Mouse (Mus musculus) C2C12 (cell line): ENCODE results near the gene Map3k5. TPM values are rescaled to one million over a fixed set of nuclear protein-coding genes. Genes with fewer than 3 reads are reported as not detected.
"Not testable (repeated sequence)": the region's sequence is repeated elsewhere in the genome, so short reads cannot be mapped to it uniquely, and the experiment has no call there.

Experiments used
- H3K27me3 ChIP-seq: one replicate; pipeline ENCODE4 v1.6.1; 2011; ENCODE audit not compliant: control insufficient read depth, insufficient read depth, insufficient read length
- H3K36me3 ChIP-seq: one replicate; pipeline ENCODE4 v1.6.1; 2011; ENCODE audit not compliant: control insufficient read depth, insufficient read depth
- H3K4me3 ChIP-seq: one replicate; pipeline ENCODE4 v1.5.1; 2011; ENCODE audit warnings: mild to moderate bottlenecking, control low read depth; ENCODE audit not compliant: poor library complexity, insufficient read depth, severe bottlenecking
- H3K79me2 ChIP-seq: one replicate; pipeline ENCODE4 v1.6.1; 2011; ENCODE audit not compliant: control insufficient read depth, insufficient read depth
- H3K79me3 ChIP-seq: one replicate; pipeline ENCODE4 v1.6.1; 2011; ENCODE audit warnings: low read depth, control low read depth
- H3ac ChIP-seq: one replicate; pipeline ENCODE3; 2011; ENCODE audit warnings: low read depth; ENCODE audit not compliant: control insufficient read depth, insufficient read length
- CEBPB ChIP-seq: IDR thresholded peaks from one replicate; pipeline ENCODE4 v1.6.1; 2011; ENCODE audit warnings: low read depth, mild to moderate bottlenecking, control low read depth, moderate library complexity
- CTCF ChIP-seq: IDR thresholded peaks from one replicate; pipeline ENCODE4 v1.5.1; 2011; ENCODE audit not compliant: control insufficient read depth, insufficient read depth, insufficient read length
- FOSL1 ChIP-seq: IDR thresholded peaks from one replicate; pipeline ENCODE4 v1.8.0; 2011; ENCODE audit warnings: mild to moderate bottlenecking, low read length; ENCODE audit not compliant: poor library complexity, insufficient read depth, severe bottlenecking
- MAX ChIP-seq: IDR thresholded peaks from one replicate; pipeline ENCODE4 v1.6.1; 2011; ENCODE audit warnings: mild to moderate bottlenecking, control low read depth
- MYOD1 ChIP-seq: IDR thresholded peaks from one replicate; pipeline ENCODE4 v1.6.1; 2011; ENCODE audit warnings: low read depth; ENCODE audit not compliant: control insufficient read depth, insufficient read length
- MYOG ChIP-seq: IDR thresholded peaks from one replicate; pipeline ENCODE4 v1.6.1; 2011; ENCODE audit not compliant: control insufficient read depth, insufficient read length; ENCODE audit errors: extremely low read depth
- USF1 ChIP-seq: IDR thresholded peaks from one replicate; pipeline ENCODE4 v1.6.1; 2011; ENCODE audit warnings: low read depth, mild to moderate bottlenecking, control low read depth, moderate library complexity
- polyA plus RNA-seq: library from polyadenylated mRNA; unstranded; fragments of >200 nt; fragmentation: generic; extraction: Trizol; gene quantifications from one replicate; pipeline ENCODE4 v1.2.1, GENCODE M21; 2012; ENCODE audit warnings: missing spikeins

The Map3k5 gene
- polyA plus RNA-seq, 1 experiment = 0.55 TPM

DNA sequence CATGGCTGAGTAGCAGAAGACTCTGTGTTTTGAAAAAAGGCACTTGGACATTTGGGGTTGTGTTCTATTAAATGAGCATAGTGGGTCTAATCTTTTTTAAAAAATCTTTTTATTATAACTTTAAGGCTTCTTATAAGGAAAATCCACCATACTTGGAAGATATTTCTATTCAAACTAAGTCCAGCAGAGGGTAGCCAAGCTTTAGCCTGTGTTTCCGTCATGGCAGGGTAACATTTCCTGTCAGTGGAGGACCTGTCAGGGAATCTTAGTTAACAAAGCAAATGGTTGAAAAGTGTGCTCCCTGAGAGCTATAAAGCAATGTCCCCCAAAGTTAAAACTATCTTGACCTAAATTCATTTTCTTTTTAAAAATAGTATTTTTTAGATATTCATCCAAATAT is 22.7 kb upstream of the Map3k5 start:
- Histone ChIP-seq H3K36me3 (no peaks in the 10 kb centered on the region), H3ac (no peak overlapping the region), H3K27me3 (peaks cover 12% of the 10 kb centered on the region), H3K79me2 (no peaks in the 10 kb centered on the region), H3K79me3 (no peaks in the 10 kb centered on the region), H3K4me3 (no peak overlapping the region)
- TF ChIP-seq MAX = no peak
- no peak for TF ChIP-seq CTCF
- no peak for TF ChIP-seq USF1

DNA sequence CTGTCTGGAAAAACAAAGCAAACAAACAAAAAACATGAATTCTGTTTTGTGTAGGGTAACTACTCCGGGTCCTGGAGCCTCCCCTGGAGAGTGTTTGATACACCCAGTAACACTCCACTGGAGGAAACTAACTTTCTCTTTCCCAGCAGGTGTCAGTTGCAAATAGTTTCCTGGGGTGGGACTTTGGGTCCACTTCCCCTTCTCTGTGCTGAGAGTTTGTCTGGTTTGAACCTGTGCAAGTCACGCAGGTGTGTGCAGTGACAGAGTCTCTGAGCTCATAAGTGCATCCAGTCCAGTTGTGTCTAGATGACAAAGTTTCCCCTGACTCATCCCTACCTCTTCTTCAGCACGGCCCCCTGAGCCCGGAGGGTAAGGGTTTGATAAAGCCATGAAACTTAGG is 20.5 kb upstream of the Map3k5 start:
- Histone ChIP-seq H3K27me3 (peaks cover 12% of the 10 kb centered on the region), H3K36me3 (no peaks in the 10 kb centered on the region), H3K4me3 (no peak overlapping the region), H3K79me2 (no peaks in the 10 kb centered on the region), H3K79me3 (no peaks in the 10 kb centered on the region), H3ac (no peak overlapping the region)
- TF ChIP-seq CTCF (no peak), CEBPB (no peak), USF1 (no peak), MYOG (no peak), MYOD1 (no peak), FOSL1 (no peak), MAX (no peak)

DNA sequence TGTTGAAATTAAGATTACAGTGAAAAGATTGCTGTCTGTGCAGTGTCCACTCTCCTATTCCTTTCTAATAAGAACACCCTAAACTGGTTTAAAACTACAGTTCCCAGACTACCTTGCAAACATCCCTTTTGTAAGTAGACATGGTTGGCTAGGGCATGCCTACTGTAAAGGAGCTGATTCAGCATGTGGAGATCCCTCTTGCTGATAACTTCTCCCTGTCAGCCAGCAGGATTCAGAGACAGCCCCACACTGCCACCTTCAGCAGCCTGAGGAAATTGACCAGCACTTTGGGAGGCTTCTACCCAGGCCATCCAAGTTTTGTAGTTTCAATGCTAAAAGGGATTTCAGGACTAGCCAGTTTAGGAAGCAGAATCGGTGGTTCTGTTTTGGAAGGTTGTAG is 19.0 kb upstream of the Map3k5 start:
- TF ChIP-seq CTCF (no peak), MYOG (no peak), CEBPB (no peak), MYOD1 (no peak), USF1 (no peak), FOSL1 (no peak), MAX (no peak)
- no peak overlapping the region for H3ac ChIP-seq
- H3K4me3 ChIP-seq = no peak overlapping the region
- no peaks in the 10 kb centered on the region for H3K79me3 ChIP-seq
- no peaks in the 10 kb centered on the region for H3K79me2 ChIP-seq
- peaks cover 7% of the 10 kb centered on the region for H3K27me3 ChIP-seq
- no peaks in the 10 kb centered on the region for H3K36me3 ChIP-seq

DNA sequence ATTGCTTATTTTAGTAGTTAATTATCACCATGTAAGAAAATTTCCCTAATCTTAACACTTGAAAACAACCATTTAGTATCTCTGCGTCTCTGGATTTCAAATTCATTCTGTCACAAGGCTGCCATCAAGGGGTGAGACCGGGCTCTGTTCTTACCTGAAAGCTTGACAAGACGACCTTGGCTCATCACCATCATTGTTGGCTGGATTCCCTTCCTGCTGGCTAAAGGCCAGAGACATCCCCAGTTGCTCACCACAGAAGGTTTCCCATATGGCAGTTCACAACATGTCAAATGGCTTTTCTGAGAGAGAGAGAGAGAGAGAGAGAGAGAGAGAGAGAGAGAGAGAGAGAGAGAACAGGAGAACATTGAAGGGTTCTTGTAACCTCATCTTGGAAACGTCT is 11.9 kb upstream of the Map3k5 start:
- H3ac ChIP-seq = no peak overlapping the region
- H3K4me3 ChIP-seq = no peak overlapping the region
- no peaks in the 10 kb centered on the region for H3K79me3 ChIP-seq
- no peak for TF ChIP-seq MAX
- no peak for TF ChIP-seq FOSL1
- TF ChIP-seq MYOG = no peak
- no peak for TF ChIP-seq MYOD1
- no peak for TF ChIP-seq USF1
- no peak for TF ChIP-seq CEBPB
- no peaks in the 10 kb centered on the region for H3K27me3 ChIP-seq
- no peaks in the 10 kb centered on the region for H3K79me2 ChIP-seq
- H3K36me3 ChIP-seq = no peaks in the 10 kb centered on the region

DNA sequence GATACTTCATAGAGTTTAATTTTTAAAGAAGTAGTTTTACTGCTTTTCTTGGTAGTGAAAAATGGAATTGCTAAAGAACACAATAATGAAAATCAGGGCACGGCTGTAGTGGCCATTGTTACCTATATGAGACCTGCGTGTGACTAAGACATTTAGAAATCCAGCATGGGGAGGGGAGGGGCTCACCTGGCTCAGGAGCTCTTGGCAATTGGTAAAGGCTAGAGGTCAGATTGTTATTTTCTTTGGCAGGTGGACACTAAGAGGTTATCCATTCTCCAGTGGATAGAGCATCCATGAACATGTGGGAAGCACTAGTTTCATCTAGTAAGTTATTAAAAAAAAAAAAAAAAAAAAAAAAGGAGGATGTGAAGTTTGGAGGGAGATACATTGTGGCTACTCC is 10.0 kb upstream of the Map3k5 start:
- H3K36me3 ChIP-seq = no peaks in the 10 kb centered on the region
- H3K27me3 ChIP-seq = no peaks in the 10 kb centered on the region
- H3K79me2 ChIP-seq = no peaks in the 10 kb centered on the region
- H3ac ChIP-seq = no peak overlapping the region
- no peaks in the 10 kb centered on the region for H3K79me3 ChIP-seq
- TF ChIP-seq MYOD1 (no peak), CTCF (no peak), FOSL1 (no peak), CEBPB (no peak), MAX (no peak), MYOG (no peak), USF1 (no peak)
- H3K4me3 ChIP-seq = no peak overlapping the region

DNA sequence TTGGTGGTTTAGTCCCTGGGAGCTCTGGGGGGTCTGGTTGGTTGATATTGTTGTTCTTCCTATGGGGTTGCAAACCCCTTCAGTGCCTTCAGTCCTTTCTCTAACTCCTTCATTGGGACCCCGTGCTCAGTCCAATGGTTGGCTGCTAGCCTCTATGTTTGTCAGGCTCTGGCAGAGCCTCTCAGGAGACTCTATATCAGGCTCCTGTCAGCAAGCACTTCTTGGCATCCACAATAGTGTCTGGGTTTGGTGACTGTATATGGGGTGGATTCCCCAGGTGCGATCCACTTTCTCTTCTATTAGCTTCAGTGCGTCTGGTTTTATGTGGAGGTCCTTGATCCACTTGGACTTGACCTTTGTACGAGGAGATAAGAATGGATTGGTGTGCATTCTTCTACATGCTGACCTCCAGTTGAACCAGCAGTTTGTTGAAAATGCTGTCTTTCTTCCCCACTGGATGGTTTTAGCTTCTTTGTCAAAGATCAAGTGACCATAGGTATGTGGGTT is 7.8 kb upstream of the Map3k5 start:
- H3K79me3 ChIP-seq, H3K36me3 ChIP-seq, H3ac ChIP-seq, H3K4me3 ChIP-seq, H3K79me2 ChIP-seq, H3K27me3 ChIP-seq: not testable (repeated sequence)
